Mouse (Mus musculus): ENCODE data around the gene Gm10521.
"Not testable (repeated sequence)": the region's sequence is repeated elsewhere in the genome, so short reads cannot be mapped to it uniquely, and the experiment has no call there.

Gm10521 gene

GRCm38 (mm10) chr1:171895364-171895763 is at the start of gene Gm10521:
Gm10521 (plus strand) TSS chr1:171895664.
- in situ Hi-C loops (cut with MboI; ENCODE audit: low pct_unique_long_range_greater_than_20kb in 1 of 2, low sequenced_read_pairs in 2 of 2, unreplicated experiment in 1 of 2), result not testable (repeated sequence)

GRCm38 (mm10) chr1:171848201-171848600 is 47.3 kb upstream of the Gm10521 start:
- in situ Hi-C loops (cut with MboI; ENCODE audit: low pct_unique_long_range_greater_than_20kb in 1 of 2, low sequenced_read_pairs in 2 of 2, unreplicated experiment in 1 of 2), result no loop called here

- in situ Hi-C loops (cut with MboI; ENCODE audit: low pct_unique_long_range_greater_than_20kb in 1 of 2, low sequenced_read_pairs in 2 of 2, unreplicated experiment in 1 of 2), result no loop called here
Observed at GRCm38 (mm10) chr1:171848757-171849156, 46.7 kb upstream of the Gm10521 start.

GRCm38 (mm10) chr1:171849454-171849853 is 46.0 kb upstream of the Gm10521 start:
- in situ Hi-C loops (cut with MboI; ENCODE audit: low pct_unique_long_range_greater_than_20kb in 1 of 2, low sequenced_read_pairs in 2 of 2, unreplicated experiment in 1 of 2), result no loop called here

GRCm38 (mm10) chr1:171865467-171865866 is 30.0 kb upstream of the Gm10521 start:
- in situ Hi-C loops (cut with MboI; ENCODE audit: low pct_unique_long_range_greater_than_20kb in 1 of 2, low sequenced_read_pairs in 2 of 2, unreplicated experiment in 1 of 2), result no loop called here

GRCm38 (mm10) chr1:171886989-171887388 is 8.5 kb upstream of the Gm10521 start:
- in situ Hi-C loops (cut with MboI; ENCODE audit: low pct_unique_long_range_greater_than_20kb in 1 of 2, low sequenced_read_pairs in 2 of 2, unreplicated experiment in 1 of 2), result no loop called here

- in situ Hi-C loops (cut with MboI; ENCODE audit: low pct_unique_long_range_greater_than_20kb in 1 of 2, low sequenced_read_pairs in 2 of 2, unreplicated experiment in 1 of 2), result no loop called here
Observed at GRCm38 (mm10) chr1:171904011-171904410, 8.5 kb downstream of the Gm10521 start.

GRCm38 (mm10) chr1:171915638-171916458 is 20.4 kb downstream of the Gm10521 start:
- in situ Hi-C loops (cut with MboI; ENCODE audit: low pct_unique_long_range_greater_than_20kb in 1 of 2, low sequenced_read_pairs in 2 of 2, unreplicated experiment in 1 of 2), result no loop called here

GRCm38 (mm10) chr1:171917305-171918039 is 22.0 kb downstream of the Gm10521 start, which contains the start of gene Slamf6:
Slamf6 (plus strand) TSS chr1:171917515.
- in situ Hi-C loops (cut with MboI; ENCODE audit: low pct_unique_long_range_greater_than_20kb in 1 of 2, low sequenced_read_pairs in 2 of 2, unreplicated experiment in 1 of 2), result no loop called here

- in situ Hi-C loops (cut with MboI; ENCODE audit: low pct_unique_long_range_greater_than_20kb in 1 of 2, low sequenced_read_pairs in 2 of 2, unreplicated experiment in 1 of 2), result no loop called here
Observed at GRCm38 (mm10) chr1:171918136-171918920, 22.9 kb downstream of the Gm10521 start.

GRCm38 (mm10) chr1:171919193-171919592 is 23.7 kb downstream of the Gm10521 start:
- in situ Hi-C loops (cut with MboI; ENCODE audit: low pct_unique_long_range_greater_than_20kb in 1 of 2, low sequenced_read_pairs in 2 of 2, unreplicated experiment in 1 of 2), result no loop called here

- in situ Hi-C loops (cut with MboI; ENCODE audit: low pct_unique_long_range_greater_than_20kb in 1 of 2, low sequenced_read_pairs in 2 of 2, unreplicated experiment in 1 of 2), result no loop called here
Observed at GRCm38 (mm10) chr1:171919901-171920510, 24.5 kb downstream of the Gm10521 start.

GRCm38 (mm10) chr1:171920989-171921621 is 25.6 kb downstream of the Gm10521 start:
- in situ Hi-C loops (cut with MboI; ENCODE audit: low pct_unique_long_range_greater_than_20kb in 1 of 2, low sequenced_read_pairs in 2 of 2, unreplicated experiment in 1 of 2), result no loop called here

GRCm38 (mm10) chr1:171921641-171922040 is 26.2 kb downstream of the Gm10521 start:
- in situ Hi-C loops (cut with MboI; ENCODE audit: low pct_unique_long_range_greater_than_20kb in 1 of 2, low sequenced_read_pairs in 2 of 2, unreplicated experiment in 1 of 2), result no loop called here

- in situ Hi-C loops (cut with MboI; ENCODE audit: low pct_unique_long_range_greater_than_20kb in 1 of 2, low sequenced_read_pairs in 2 of 2, unreplicated experiment in 1 of 2), result no loop called here
Observed at GRCm38 (mm10) chr1:171922844-171923243, 27.4 kb downstream of the Gm10521 start.

- in situ Hi-C loops (cut with MboI; ENCODE audit: low pct_unique_long_range_greater_than_20kb in 1 of 2, low sequenced_read_pairs in 2 of 2, unreplicated experiment in 1 of 2), result no loop called here
Observed at GRCm38 (mm10) chr1:171924900-171925299, 29.4 kb downstream of the Gm10521 start.

- in situ Hi-C loops (cut with MboI; ENCODE audit: low pct_unique_long_range_greater_than_20kb in 1 of 2, low sequenced_read_pairs in 2 of 2, unreplicated experiment in 1 of 2), result no loop called here
Observed at GRCm38 (mm10) chr1:171933851-171934250, 38.4 kb downstream of the Gm10521 start.

Data from mouse embryonic stem cell (cell line).